Mouse (Mus musculus) cerebellum, adult 9-11 months (tissue): Measurements from ENCODE around the gene Reps2.

ENCODE experiments used
- DNase-seq: peaks from one replicate; pipeline ENCODE4 v3.0.0; 2022

Gene Reps2

GRCm38 (mm10) chrX:162643091-162643788, at the start of gene Reps2:
Reps2 (minus strand) TSS chrX:162643649.
- DNase-seq = peak; percentile 84

- no peak for DNase-seq
Measured at GRCm38 (mm10) chrX:162691272-162691671, 47.8 kb upstream of the Reps2 start.

- no peak for DNase-seq
Measured at GRCm38 (mm10) chrX:162685394-162685793, 41.9 kb upstream of the Reps2 start.

GRCm38 (mm10) chrX:162679506-162679905, 36.1 kb upstream of the Reps2 start:
- no peak for DNase-seq

GRCm38 (mm10) chrX:162678820-162679219, 35.4 kb upstream of the Reps2 start:
- DNase-seq = no peak

- no peak for DNase-seq
Measured at GRCm38 (mm10) chrX:162666166-162666565, 22.7 kb upstream of the Reps2 start.

GRCm38 (mm10) chrX:162660182-162660581, 16.7 kb upstream of the Reps2 start:
- DNase-seq = no peak

- no peak for DNase-seq
Measured at GRCm38 (mm10) chrX:162653518-162653917, 10.1 kb upstream of the Reps2 start.

GRCm38 (mm10) chrX:162652445-162652844, 9.0 kb upstream of the Reps2 start:
- DNase-seq = no peak

GRCm38 (mm10) chrX:162651125-162651524, 7.7 kb upstream of the Reps2 start:
- no peak for DNase-seq

GRCm38 (mm10) chrX:162643789-162644092, 292 bp upstream of the Reps2 start:
- DNase-seq = no peak

- DNase-seq = peak; percentile 11
Measured at GRCm38 (mm10) chrX:162642402-162643090, 903 bp downstream of the Reps2 start.

GRCm38 (mm10) chrX:162641764-162642163, 1.7 kb downstream of the Reps2 start:
- no peak for DNase-seq

GRCm38 (mm10) chrX:162635159-162635558, 8.3 kb downstream of the Reps2 start:
- no peak for DNase-seq

GRCm38 (mm10) chrX:162622091-162622437, 21.4 kb downstream of the Reps2 start:
- no peak for DNase-seq

GRCm38 (mm10) chrX:162621194-162622090, 22.0 kb downstream of the Reps2 start:
- DNase-seq = no peak

GRCm38 (mm10) chrX:162619705-162620104, 23.7 kb downstream of the Reps2 start:
- DNase-seq = no peak

- no peak for DNase-seq
Measured at GRCm38 (mm10) chrX:162618547-162618946, 24.9 kb downstream of the Reps2 start.

- DNase-seq = no peak
Measured at GRCm38 (mm10) chrX:162606113-162606512, 37.3 kb downstream of the Reps2 start.

- DNase-seq = no peak
Measured at GRCm38 (mm10) chrX:162599666-162600065, 43.8 kb downstream of the Reps2 start.

- peak; percentile 70 for DNase-seq
Measured at GRCm38 (mm10) chrX:162591005-162591801, 52.2 kb downstream of the Reps2 start.

GRCm38 (mm10) chrX:162590145-162590790, 53.2 kb downstream of the Reps2 start:
- peak; percentile 42 for DNase-seq
